Mouse (Mus musculus) stomach, postnatal 0 days (tissue): ENCODE results near the gene Kif12. TPM values are rescaled to one million over a fixed set of nuclear protein-coding genes. Genes with fewer than 3 reads are reported as not detected.
A peak's percentile ranks its signal among the peaks of the same experiment; 100 is the strongest.

Experiments
- ATAC-seq: fragments of 200-750 bp; cut with Nextera tagmentation; 2 replicates; pipeline ENCODE4 v1.8.0; 2017; ENCODE audit not compliant: low FRiP score, low TSS enrichment
- DNase-seq: peaks from one replicate; pipeline ENCODE4 v3.0.0-alpha.2; 2016; ENCODE audit warnings: low spot score
- H3K27ac ChIP-seq: fragments of 300-500 bp; sonication (generic); replicated peaks from 2 replicates; pipeline ENCODE4 v1.5.1; 2014; ENCODE audit warnings: mild to moderate bottlenecking, control low read depth
- H3K27me3 ChIP-seq: fragments of 300-500 bp; sonication (generic); 2 replicates; pipeline ENCODE4 v1.6.1; 2014; ENCODE audit warnings: low read length; ENCODE audit not compliant: control insufficient read depth, insufficient read depth
- H3K36me3 ChIP-seq: fragments of 300-500 bp; sonication (generic); 2 replicates; pipeline ENCODE4 v1.6.1; 2014; ENCODE audit warnings: low read length, mixed read lengths; ENCODE audit not compliant: control insufficient read depth, insufficient read depth
- H3K4me1 ChIP-seq: fragments of 300-500 bp; sonication (generic); replicated peaks from 2 replicates; pipeline ENCODE4 v1.6.1; 2014; ENCODE audit warnings: antibody characterized with exemption; ENCODE audit not compliant: control insufficient read depth, insufficient read depth
- H3K4me2 ChIP-seq: fragments of 300-500 bp; sonication (generic); replicated peaks from 2 replicates; pipeline ENCODE4 v1.6.1; 2014; ENCODE audit warnings: low read depth, mild to moderate bottlenecking, control low read depth, moderate library complexity
- H3K4me3 ChIP-seq: fragments of 300-500 bp; sonication (generic); 2 replicates; pipeline ENCODE4 v1.5.1; 2014; ENCODE audit warnings: low read depth, low read length, control low read depth
- H3K9ac ChIP-seq: fragments of 300-500 bp; sonication (generic); 2 replicates; pipeline ENCODE4 v1.6.1; 2014; ENCODE audit warnings: mild to moderate bottlenecking, low read length, control low read depth, mixed read lengths
- H3K9me3 ChIP-seq: fragments of 300-500 bp; sonication (generic); 2 replicates; pipeline ENCODE4 v1.6.1; 2016; ENCODE audit warnings: low read length; ENCODE audit not compliant: control insufficient read depth
- CTCF ChIP-seq: IDR thresholded peaks from 2 replicates; pipeline ENCODE4 v1.5.1; 2016; ENCODE audit warnings: antibody characterized with exemption, low read depth, mild to moderate bottlenecking, moderate library complexity
- EP300 ChIP-seq: optimal IDR thresholded peaks from 2 replicates; pipeline ENCODE3; 2016; ENCODE audit warnings: antibody characterized with exemption
- WGBS: fragments of 180-500 bp; shearing (Covaris S2); extraction: QIAGEN DNeasy Blood & Tissue Kit; methylation state at CpG from one replicate; pipeline ENCODE4 v1.1.7; 2014; 5-methylcytosine and 5-hydroxymethylcytosine counted together
- polyA plus RNA-seq: library from polyadenylated mRNA; unstranded; fragments of >200 nt; fragmentation: Nextera tagmentation; extraction: Ambion mirVana; gene quantifications from 2 replicates; pipeline ENCODE4 v1.2.1, GENCODE M21; 2015

The Kif12 gene
- polyA plus RNA-seq, 1 experiment from 2014 or later, result 4.0 TPM

DNA sequence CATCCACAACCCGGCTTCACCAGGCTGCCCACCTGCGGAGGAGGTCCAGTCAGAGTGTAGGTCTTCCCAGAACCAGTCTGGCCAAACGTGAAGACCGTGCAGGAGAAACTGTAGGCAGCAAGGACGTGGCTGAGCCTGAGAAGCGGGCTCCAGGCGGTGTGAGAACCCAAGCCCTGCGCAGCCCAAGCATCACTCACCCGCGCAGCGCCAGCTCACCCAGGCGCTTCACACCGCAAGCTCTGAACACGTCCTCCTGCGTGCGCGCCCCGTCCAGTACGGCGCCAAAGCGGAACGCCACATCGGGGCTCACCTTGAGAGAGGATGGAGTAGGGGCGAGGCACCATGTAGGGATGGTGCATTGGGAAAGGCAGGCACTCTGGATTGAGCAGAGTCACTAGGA lies 809 bp downstream of the Kif12 start:
- Histone ChIP-seq H3K4me1 (no peaks in the 10 kb centered on the region; the same call in 1 of the 2 replicates), H3K9me3 (no peaks in the 10 kb centered on the region), H3K27ac (no peak overlapping the region), H3K27me3 (no peaks in the 10 kb centered on the region), H3K4me3 (no peak overlapping the region), H3K4me2 (peak overlapping the region; percentile 32; the same call in 1 of the 2 replicates), H3K36me3 (no peaks in the 10 kb centered on the region), H3K9ac (no peak overlapping the region)
- WGBS, result 25% methylated on average over 24 of the region's 24 CpGs
- ATAC-seq (peak; percentile 38; the same call in 1 of the 2 replicates), DNase-seq (peak; percentile 43)
- TF ChIP-seq CTCF (no peak), EP300 (no peak)

DNA sequence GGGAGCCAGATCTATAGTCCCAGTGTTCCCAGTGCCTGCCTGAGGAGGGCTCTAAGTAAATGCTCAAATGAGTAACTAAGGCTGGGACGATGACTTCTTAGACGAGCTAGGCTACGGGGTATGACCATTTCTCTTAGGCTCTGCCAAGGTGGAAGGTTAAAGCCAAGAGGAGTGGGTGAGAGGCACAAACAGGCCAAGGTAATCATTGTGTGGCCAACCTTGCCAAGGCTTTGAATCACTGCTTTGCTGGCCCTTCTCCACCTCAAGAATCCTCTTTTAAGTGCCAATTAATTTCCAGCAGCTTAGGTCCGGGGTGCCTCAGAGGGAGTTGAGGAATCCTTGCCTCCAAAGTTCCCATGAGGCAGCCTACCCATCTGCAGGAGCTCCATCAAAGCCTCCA lies 1.9 kb downstream of the Kif12 start:
- H3K27me3 ChIP-seq, result no peaks in the 10 kb centered on the region
- H3K4me2 ChIP-seq, result no peak overlapping the region
- H3K4me3 ChIP-seq, result no peak overlapping the region
- H3K27ac ChIP-seq, result no peak overlapping the region
- H3K9me3 ChIP-seq, result no peaks in the 10 kb centered on the region
- 77% methylated on average over 4 of the region's 4 CpGs for WGBS
- no peaks in the 10 kb centered on the region; the same call in 1 of the 2 replicates for H3K4me1 ChIP-seq
- DNase-seq (no peak), ATAC-seq (no peak)
- TF ChIP-seq EP300 (no peak), CTCF (no peak)
- no peak overlapping the region for H3K9ac ChIP-seq
- H3K36me3 ChIP-seq, result no peaks in the 10 kb centered on the region

GRCm38 (mm10) chr4:63166323-63166722 lies 5.6 kb downstream of the Kif12 start:
- Histone ChIP-seq H3K4me3 (no peak overlapping the region), H3K27me3 (no peaks in the 10 kb centered on the region), H3K4me1 (no peaks in the 10 kb centered on the region), H3K4me2 (no peak overlapping the region), H3K9me3 (no peaks in the 10 kb centered on the region), H3K9ac (no peak overlapping the region), H3K36me3 (no peaks in the 10 kb centered on the region), H3K27ac (no peak overlapping the region)
- TF ChIP-seq EP300 (no peak), CTCF (no peak)
- DNase-seq, result no peak
- ATAC-seq, result no peak
- 78% methylated on average over 5 of the region's 5 CpGs for WGBS

GRCm38 (mm10) chr4:63165636-63166035 lies 6.3 kb downstream of the Kif12 start:
- DNase-seq (no peak), ATAC-seq (no peak)
- no peaks in the 10 kb centered on the region for H3K36me3 ChIP-seq
- H3K4me1 ChIP-seq, result no peaks in the 10 kb centered on the region
- no peak overlapping the region for H3K27ac ChIP-seq
- no peak overlapping the region for H3K9ac ChIP-seq
- no peak overlapping the region for H3K4me3 ChIP-seq
- TF ChIP-seq CTCF (no peak), EP300 (no peak)
- no peaks in the 10 kb centered on the region for H3K9me3 ChIP-seq
- no peaks in the 10 kb centered on the region for H3K27me3 ChIP-seq
- H3K4me2 ChIP-seq, result no peak overlapping the region
- 86% methylated on average over 4 of the region's 4 CpGs for WGBS

- DNase-seq (peak; percentile 92), ATAC-seq (peak; percentile 81)
- WGBS, result 15% methylated on average over 5 of the region's 5 CpGs
- H3K9ac ChIP-seq, result 0 out of 2 replicates have a peak overlapping the region, but pooled peaks have one; percentile 23
- no peaks in the 10 kb centered on the region for H3K9me3 ChIP-seq
- H3K4me1 ChIP-seq, result no peaks in the 10 kb centered on the region
- H3K27ac ChIP-seq, result peak overlapping the region; percentile 40; the same call in 1 of the 2 replicates
- no peaks in the 10 kb centered on the region for H3K36me3 ChIP-seq
- H3K27me3 ChIP-seq, result no peaks in the 10 kb centered on the region
- H3K4me2 ChIP-seq, result no peak overlapping the region
- peak; percentile 99 for TF ChIP-seq CTCF
- no peak for TF ChIP-seq EP300
- no peak overlapping the region for H3K4me3 ChIP-seq
These were observed 12.9 kb downstream of the Kif12 start for GRCm38 (mm10) chr4:63158961-63159592.

DNA sequence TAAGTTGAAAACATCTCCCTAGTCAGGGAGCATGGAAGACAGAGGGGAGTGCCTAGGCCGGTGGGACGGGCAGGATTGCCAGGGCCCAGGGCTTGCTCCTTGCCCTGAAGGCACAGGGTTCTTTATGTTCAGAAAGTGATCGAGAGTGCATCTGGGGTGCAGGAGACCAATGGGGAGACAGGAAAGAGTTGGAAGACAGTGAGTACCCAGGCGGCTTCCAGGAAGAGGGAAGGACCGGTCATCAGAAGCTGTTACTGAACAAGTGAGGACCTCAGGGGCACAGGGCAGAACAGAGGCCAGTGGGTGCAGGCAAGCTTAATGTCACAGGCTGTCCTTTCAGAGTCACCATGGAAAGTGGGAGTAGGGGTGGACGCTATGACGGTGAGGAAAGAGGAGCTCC lies 13.7 kb downstream of the Kif12 start:
- Histone ChIP-seq H3K27ac (no peak overlapping the region), H3K27me3 (no peaks in the 10 kb centered on the region), H3K4me2 (no peak overlapping the region), H3K9ac (no peak overlapping the region), H3K4me3 (no peak overlapping the region), H3K9me3 (no peaks in the 10 kb centered on the region), H3K36me3 (no peaks in the 10 kb centered on the region), H3K4me1 (no peaks in the 10 kb centered on the region)
- DNase-seq (no peak), ATAC-seq (no peak)
- WGBS, result 88% methylated on average over 7 of the region's 7 CpGs
- TF ChIP-seq CTCF (no peak), EP300 (no peak)
